Mouse (Mus musculus): ENCODE data around the gene A830031A19Rik. TPM values are rescaled to one million over a fixed set of nuclear protein-coding genes. Genes with fewer than 3 reads are reported as not detected.

A830031A19Rik gene
- polyA plus RNA-seq, 1 experiment from 2014 or later, result not detected

- Histone ChIP-seq H3K4me3 (peak overlapping the region; percentile 85), H3K4me1 (peaks cover 11% of the 10 kb centered on the region; the same call in 1 of the 2 replicates), H3K27me3 (0 out of 2 replicates have a peak, but pooled peaks cover 2% of the 10 kb centered on the region), H3K27ac (peak overlapping the region; percentile 99), H3K36me3 (no peaks in the 10 kb centered on the region), H3K4me2 (peak overlapping the region; percentile 94), H3K9ac (peak overlapping the region; percentile 99), H3K9me3 (no peaks in the 10 kb centered on the region)
- WGBS, result under 1% methylated on average over 32 of the region's 32 CpGs
- ATAC-seq (ENCODE audit: insufficient number of reproducible peaks, insufficient read depth, low FRiP score, low TSS enrichment, low read depth), result no peak; the same call in 1 of the 2 replicates
Observed at GRCm38 (mm10) chr11:24076127-24076650, 1.3 kb upstream of the A830031A19Rik start.

GRCm38 (mm10) chr11:24075486-24076126 is 752 bp upstream of the A830031A19Rik start:
- peak overlapping the region; percentile 94 for H3K4me2 ChIP-seq
- no peak for ATAC-seq (ENCODE audit: insufficient number of reproducible peaks, insufficient read depth, low FRiP score, low TSS enrichment, low read depth)
- H3K36me3 ChIP-seq, result no peaks in the 10 kb centered on the region
- peak overlapping the region; percentile 85 for H3K4me3 ChIP-seq
- peaks cover 11% of the 10 kb centered on the region; the same call in 1 of the 2 replicates for H3K4me1 ChIP-seq
- H3K9ac ChIP-seq, result peak overlapping the region; percentile 99
- peak overlapping the region; percentile 99 for H3K27ac ChIP-seq
- 0 out of 2 replicates have a peak, but pooled peaks cover 2% of the 10 kb centered on the region for H3K27me3 ChIP-seq
- WGBS, result under 1% methylated on average over 17 of the region's 17 CpGs
- H3K9me3 ChIP-seq, result no peaks in the 10 kb centered on the region

GRCm38 (mm10) chr11:24074021-24074591 is 748 bp downstream of the A830031A19Rik start:
- peak overlapping the region; percentile 85 for H3K4me3 ChIP-seq
- no peak for ATAC-seq (ENCODE audit: insufficient number of reproducible peaks, insufficient read depth, low FRiP score, low TSS enrichment, low read depth)
- H3K27ac ChIP-seq, result no peak overlapping the region
- peak overlapping the region; percentile 44 for H3K9ac ChIP-seq
- peaks cover 11% of the 10 kb centered on the region; the same call in 1 of the 2 replicates for H3K4me1 ChIP-seq
- peak overlapping the region; percentile 94 for H3K4me2 ChIP-seq
- no peaks in the 10 kb centered on the region for H3K9me3 ChIP-seq
- H3K27me3 ChIP-seq, result 0 out of 2 replicates have a peak, but pooled peaks cover 2% of the 10 kb centered on the region
- no peaks in the 10 kb centered on the region for H3K36me3 ChIP-seq
- 2% methylated on average over 18 of the region's 18 CpGs for WGBS

- H3K4me1 ChIP-seq, result peaks cover 13% of the 10 kb centered on the region
- no peak overlapping the region for H3K4me3 ChIP-seq
- 44% methylated on average over 4 of the region's 4 CpGs for WGBS
- no peak overlapping the region for H3K4me2 ChIP-seq
- ATAC-seq (ENCODE audit: insufficient number of reproducible peaks, insufficient read depth, low FRiP score, low TSS enrichment, low read depth), result no peak
- no peaks in the 10 kb centered on the region for H3K9me3 ChIP-seq
- no peak overlapping the region for H3K27ac ChIP-seq
- no peak overlapping the region for H3K9ac ChIP-seq
- H3K36me3 ChIP-seq, result no peaks in the 10 kb centered on the region
- H3K27me3 ChIP-seq, result no peaks in the 10 kb centered on the region
Observed at GRCm38 (mm10) chr11:24065313-24065712, 9.5 kb downstream of the A830031A19Rik start.

GRCm38 (mm10) chr11:24064221-24064620 is 10.6 kb downstream of the A830031A19Rik start:
- H3K9ac ChIP-seq, result no peak overlapping the region
- 75% methylated on average over 6 of the region's 6 CpGs for WGBS
- no peak overlapping the region for H3K27ac ChIP-seq

GRCm38 (mm10) chr11:24062495-24063096 is 12.3 kb downstream of the A830031A19Rik start:
- H3K4me2 ChIP-seq, result peak overlapping the region; percentile 71; the same call in 1 of the 2 replicates

More at GRCm38 (mm10) chr11:24064221-24064620, 10.6 kb downstream of the A830031A19Rik start:
- H3K27me3 ChIP-seq, result no peaks in the 10 kb centered on the region
- no peak overlapping the region for H3K4me2 ChIP-seq
- ATAC-seq (ENCODE audit: insufficient number of reproducible peaks, insufficient read depth, low FRiP score, low TSS enrichment, low read depth), result no peak
- H3K4me1 ChIP-seq, result peaks cover 14% of the 10 kb centered on the region
- no peaks in the 10 kb centered on the region for H3K9me3 ChIP-seq
- H3K36me3 ChIP-seq, result no peaks in the 10 kb centered on the region
- no peak overlapping the region for H3K4me3 ChIP-seq

GRCm38 (mm10) chr11:24061819-24062218 is 13.0 kb downstream of the A830031A19Rik start:
- H3K36me3 ChIP-seq, result no peaks in the 10 kb centered on the region
- H3K27ac ChIP-seq, result no peak overlapping the region
- peaks cover 14% of the 10 kb centered on the region for H3K4me1 ChIP-seq
- no peaks in the 10 kb centered on the region for H3K27me3 ChIP-seq
- peak overlapping the region; percentile 40 for H3K4me3 ChIP-seq
- 1% methylated on average over 14 of the region's 14 CpGs for WGBS
- peak overlapping the region; percentile 71 for H3K4me2 ChIP-seq
- peak overlapping the region; percentile 58 for H3K9ac ChIP-seq
- 0 out of 2 replicates have a peak, but pooled peaks have one; percentile 59 for ATAC-seq (ENCODE audit: insufficient number of reproducible peaks, insufficient read depth, low FRiP score, low TSS enrichment, low read depth)
- H3K9me3 ChIP-seq, result no peaks in the 10 kb centered on the region

More at GRCm38 (mm10) chr11:24062495-24063096, 12.3 kb downstream of the A830031A19Rik start:
- H3K36me3 ChIP-seq, result no peaks in the 10 kb centered on the region
- H3K4me1 ChIP-seq, result peaks cover 14% of the 10 kb centered on the region
- H3K27me3 ChIP-seq, result no peaks in the 10 kb centered on the region
- 21% methylated on average over 9 of the region's 9 CpGs for WGBS
- no peak overlapping the region for H3K4me3 ChIP-seq
- H3K9me3 ChIP-seq, result no peaks in the 10 kb centered on the region
- no peak overlapping the region for H3K9ac ChIP-seq
- no peak for ATAC-seq (ENCODE audit: insufficient number of reproducible peaks, insufficient read depth, low FRiP score, low TSS enrichment, low read depth)
- H3K27ac ChIP-seq, result no peak overlapping the region

- H3K4me2 ChIP-seq, result peak overlapping the region; percentile 71
- H3K4me3 ChIP-seq, result peak overlapping the region; percentile 40
- ATAC-seq (ENCODE audit: insufficient number of reproducible peaks, insufficient read depth, low FRiP score, low TSS enrichment, low read depth), result no peak
- H3K27me3 ChIP-seq, result no peaks in the 10 kb centered on the region
- peak overlapping the region; percentile 61; the same call in 1 of the 2 replicates for H3K9ac ChIP-seq
- 6% methylated on average over 5 of the region's 5 CpGs for WGBS
- H3K36me3 ChIP-seq, result no peaks in the 10 kb centered on the region
- no peak overlapping the region for H3K27ac ChIP-seq
- H3K9me3 ChIP-seq, result no peaks in the 10 kb centered on the region
- H3K4me1 ChIP-seq, result peaks cover 14% of the 10 kb centered on the region
Observed at GRCm38 (mm10) chr11:24060428-24060827, 14.4 kb downstream of the A830031A19Rik start.

GRCm38 (mm10) chr11:24059137-24059536 is 15.7 kb downstream of the A830031A19Rik start:
- Histone ChIP-seq H3K4me1 (peaks cover 14% of the 10 kb centered on the region), H3K27ac (no peak overlapping the region), H3K4me3 (no peak overlapping the region), H3K9me3 (no peaks in the 10 kb centered on the region), H3K36me3 (no peaks in the 10 kb centered on the region), H3K27me3 (no peaks in the 10 kb centered on the region), H3K4me2 (no peak overlapping the region), H3K9ac (no peak overlapping the region)
- WGBS, result 11% methylated on average over 1 of the region's 1 CpGs
- no peak for ATAC-seq (ENCODE audit: insufficient number of reproducible peaks, insufficient read depth, low FRiP score, low TSS enrichment, low read depth)

- Histone ChIP-seq H3K36me3 (no peaks in the 10 kb centered on the region), H3K27me3 (no peaks in the 10 kb centered on the region), H3K4me2 (no peak overlapping the region), H3K4me3 (no peak overlapping the region), H3K9ac (no peak overlapping the region), H3K27ac (no peak overlapping the region), H3K9me3 (no peaks in the 10 kb centered on the region), H3K4me1 (peaks cover 9% of the 10 kb centered on the region)
- 69% methylated on average over 6 of the region's 6 CpGs for WGBS
- ATAC-seq (ENCODE audit: insufficient number of reproducible peaks, insufficient read depth, low FRiP score, low TSS enrichment, low read depth), result no peak
Observed at GRCm38 (mm10) chr11:24052882-24053281, 22.0 kb downstream of the A830031A19Rik start.

- H3K36me3 ChIP-seq, result no peaks in the 10 kb centered on the region
- H3K9me3 ChIP-seq, result no peaks in the 10 kb centered on the region
- 0 out of 2 replicates have a peak overlapping the region, but pooled peaks have one; percentile 78 for H3K9ac ChIP-seq
- peak overlapping the region; percentile 53; the same call in 1 of the 2 replicates for H3K4me3 ChIP-seq
- no peak for ATAC-seq (ENCODE audit: insufficient number of reproducible peaks, insufficient read depth, low FRiP score, low TSS enrichment, low read depth)
- H3K4me1 ChIP-seq, result peaks cover 9% of the 10 kb centered on the region
- whole genome bisulfite sequencing, result 78% methylated on average over 11 of the region's 11 CpGs
- H3K4me2 ChIP-seq, result peak overlapping the region; percentile 64
- H3K27ac ChIP-seq, result no peak overlapping the region
- H3K27me3 ChIP-seq, result no peaks in the 10 kb centered on the region
Observed at GRCm38 (mm10) chr11:24050032-24050757, 24.7 kb downstream of the A830031A19Rik start.

Measured in embryonic facial prominence, embryonic 13.5 days (tissue).